Mouse (Mus musculus) CH12.LX (cell line): ENCODE data around the gene Tymp. TPM values are rescaled to one million over a fixed set of nuclear protein-coding genes. Genes with fewer than 3 reads are reported as not detected.

ENCODE experiments used
- DNase-seq: peaks from one replicate; pipeline ENCODE4 v3.0.0-alpha.2; 2013; ENCODE audit errors: extremely low read depth
- H3K27ac ChIP-seq: 2 replicates; pipeline ENCODE4 v1.5.1; 2012; ENCODE audit warnings: low read depth, mild to moderate bottlenecking, control low read depth, moderate library complexity; ENCODE audit not compliant: insufficient read depth
- H3K27me3 ChIP-seq: replicated peaks from 2 replicates; pipeline ENCODE3; 2012; ENCODE audit warnings: inconsistent platforms
- H3K36me3 ChIP-seq, 2 experiments: replicated peaks in 1 of 2; 2 replicates each; pipeline versions ENCODE3 to v1.6.1; 2012; ENCODE audit warnings: inconsistent platforms in 1 of 2, low read length in 1 of 2, mild to moderate bottlenecking in 1 of 2, mixed read lengths in 1 of 2, moderate library complexity in 1 of 2; ENCODE audit not compliant: control insufficient read depth in 1 of 2, insufficient read depth in 1 of 2
- H3K4me1 ChIP-seq, 2 experiments: 2 replicates each; pipeline ENCODE4 v1.6.1; 2012; ENCODE audit warnings: inconsistent platforms in 1 of 2, moderate library complexity in 1 of 2; ENCODE audit not compliant: insufficient read depth in 2 of 2, control insufficient read depth in 1 of 2
- H3K4me2 ChIP-seq: 2 replicates; pipeline ENCODE4 v1.6.1; 2012; ENCODE audit warnings: low read depth, mild to moderate bottlenecking, control low read depth; ENCODE audit not compliant: poor library complexity, insufficient read depth, severe bottlenecking
- H3K4me3 ChIP-seq, 3 experiments: fragments of 150-350 bp in 1 of 3; sonication (generic) in 1 of 3; replicated peaks in 1 of 3; 2 replicates each; pipeline versions ENCODE3 to v1.5.1; 2011 to 2012; ENCODE audit warnings: low read depth in 2 of 3, low read length in 2 of 3, mild to moderate bottlenecking in 2 of 3, moderate library complexity in 2 of 3, control low read depth in 1 of 3, improper control_type of control experiment in 1 of 3, inconsistent platforms in 1 of 3, mixed read lengths in 1 of 3; ENCODE audit not compliant: poor library complexity in 1 of 3
- H3K79me2 ChIP-seq: replicated peaks from 2 replicates; pipeline ENCODE4 v1.6.1; 2012; ENCODE audit warnings: mild to moderate bottlenecking, moderate library complexity; ENCODE audit not compliant: control insufficient read depth, poor library complexity, insufficient read depth, severe bottlenecking; ENCODE audit errors: extremely low read depth
- H3K9ac ChIP-seq: 2 replicates; pipeline ENCODE4 v1.6.1; 2012; ENCODE audit warnings: low read depth, mild to moderate bottlenecking, control low read depth, moderate library complexity; ENCODE audit not compliant: insufficient read depth
- H3K9me3 ChIP-seq: replicated peaks from 2 replicates; pipeline ENCODE3; 2012; ENCODE audit warnings: low read length, inconsistent platforms, mixed read lengths
- CHD1 ChIP-seq: IDR thresholded peaks from 2 replicates; pipeline ENCODE4 v1.6.1; 2012; ENCODE audit warnings: low read depth, low read length, improper control_type of control experiment, inconsistent platforms
- GABPA ChIP-seq: IDR thresholded peaks from 2 replicates; pipeline ENCODE4 v1.6.1; 2012; ENCODE audit warnings: low read depth, low read length, improper control_type of control experiment, inconsistent platforms; ENCODE audit not compliant: insufficient replicate concordance
- HCFC1 ChIP-seq: IDR thresholded peaks from 2 replicates; pipeline ENCODE4 v1.6.1; 2012; ENCODE audit warnings: low read depth, mild to moderate bottlenecking, inconsistent platforms, low read length, improper control_type of control experiment
- IRF4 ChIP-seq: IDR thresholded peaks from 2 replicates; pipeline ENCODE4 v1.6.1; 2014; ENCODE audit warnings: low read depth, mild to moderate bottlenecking, inconsistent platforms, low read length, improper control_type of control experiment
- JUN ChIP-seq: IDR thresholded peaks from 2 replicates; pipeline ENCODE4 v1.6.1; 2011; ENCODE audit warnings: low read depth, mild to moderate bottlenecking, low read length, improper control_type of control experiment, moderate library complexity; ENCODE audit not compliant: insufficient read depth
- JUND ChIP-seq: conservative IDR thresholded peaks from 2 replicates; pipeline ENCODE4 v1.6.1; 2011; ENCODE audit warnings: low read depth, low read length, improper control_type of control experiment
- KAT2A ChIP-seq: IDR thresholded peaks from 2 replicates; pipeline ENCODE4 v1.6.1; 2012; ENCODE audit warnings: low read length, improper control_type of control experiment, inconsistent platforms; ENCODE audit not compliant: insufficient replicate concordance
- MAFK ChIP-seq: IDR thresholded peaks from 2 replicates; pipeline ENCODE4 v1.6.1; 2011; ENCODE audit warnings: low read length, improper control_type of control experiment; ENCODE audit not compliant: insufficient replicate concordance
- MAZ ChIP-seq: IDR thresholded peaks from 2 replicates; pipeline ENCODE4 v1.6.1; 2012; ENCODE audit warnings: low read depth, mild to moderate bottlenecking, inconsistent platforms, low read length, improper control_type of control experiment, moderate library complexity
- MYC ChIP-seq: IDR thresholded peaks from 2 replicates; pipeline ENCODE4 v1.6.1; 2011; ENCODE audit warnings: low read depth, mild to moderate bottlenecking, improper control_type of control experiment, low read length
- NELFE ChIP-seq: IDR thresholded peaks from 2 replicates; pipeline ENCODE4 v1.6.1; 2011; ENCODE audit warnings: low read depth, low read length, improper control_type of control experiment
- NRF1 ChIP-seq: IDR thresholded peaks from 2 replicates; pipeline ENCODE4 v1.6.1; 2014; ENCODE audit warnings: low read depth, mild to moderate bottlenecking, inconsistent platforms, low read length, improper control_type of control experiment, moderate library complexity
- PAX5 ChIP-seq: IDR thresholded peaks from 2 replicates; pipeline ENCODE4 v1.6.1; 2012; ENCODE audit warnings: low read length, inconsistent platforms, mixed read lengths
- RAD21 ChIP-seq: IDR thresholded peaks from 2 replicates; pipeline ENCODE4 v1.6.1; 2011; ENCODE audit warnings: low read depth, mild to moderate bottlenecking, low read length, improper control_type of control experiment, moderate library complexity
- SIN3A ChIP-seq: IDR thresholded peaks from 2 replicates; pipeline ENCODE4 v1.6.1; 2012; ENCODE audit warnings: low read length, improper control_type of control experiment, inconsistent platforms
- SMC3 ChIP-seq: IDR thresholded peaks from 2 replicates; pipeline ENCODE4 v1.6.1; 2011; ENCODE audit warnings: low read depth, low read length, improper control_type of control experiment
- TBP ChIP-seq: conservative IDR thresholded peaks from 2 replicates; pipeline ENCODE4 v1.6.1; 2011; ENCODE audit warnings: low read depth, low read length, improper control_type of control experiment
- TCF12 ChIP-seq: IDR thresholded peaks from 2 replicates; pipeline ENCODE4 v1.6.1; 2014; ENCODE audit warnings: low read depth, mild to moderate bottlenecking, inconsistent platforms, low read length, improper control_type of control experiment
- USF1 ChIP-seq: IDR thresholded peaks from 2 replicates; pipeline ENCODE4 v1.6.1; 2014; ENCODE audit warnings: low read depth, mild to moderate bottlenecking, inconsistent platforms, low read length, improper control_type of control experiment
- USF2 ChIP-seq: conservative IDR thresholded peaks from 2 replicates; pipeline ENCODE4 v1.6.1; 2011; ENCODE audit warnings: low read depth, low read length, improper control_type of control experiment
- ZKSCAN1 ChIP-seq: IDR thresholded peaks from 2 replicates; pipeline ENCODE4 v1.6.1; 2012; ENCODE audit warnings: low read depth, inconsistent platforms, low read length, improper control_type of control experiment, borderline replicate concordance
- ZMIZ1 ChIP-seq: IDR thresholded peaks from 2 replicates; pipeline ENCODE4 v1.6.1; 2012; ENCODE audit warnings: low read depth, mild to moderate bottlenecking, inconsistent platforms, low read length, improper control_type of control experiment
- ZNF384 ChIP-seq: IDR thresholded peaks from 2 replicates; pipeline ENCODE4 v1.6.1; 2012; ENCODE audit warnings: low read depth, low read length, improper control_type of control experiment, inconsistent platforms
- dilution Hi-C: fragments of 300-500 bp; cut with MboI; formaldehyde crosslinking; loops from 2 replicates; pipeline ENCODE4 v1.14.3; 2020; ENCODE audit warnings: low sequenced_read_pairs; ENCODE audit not compliant: extremely low pct_unique_long_range_greater_than_20kb, extremely low pct_ligation_motif_present
- in situ Hi-C: fragments of 300-500 bp; cut with MboI; formaldehyde crosslinking; loops from 3 replicates; pipeline ENCODE4 v1.14.3; 2019; ENCODE audit warnings: low sequenced_read_pairs, low pct_ligation_motif_present, low pct_unique_long_range_greater_than_20kb, mixed read lengths
- polyA plus RNA-seq: library from polyadenylated mRNA; unstranded; fragments of >175 nt; gene quantifications from 2 replicates; pipeline ENCODE4 v1.2.1, GENCODE M21; 2012; ENCODE audit warnings: low read depth; ENCODE audit not compliant: insufficient read length
- total RNA-seq, 2 experiments: library from RNA; depleted of rRNA; stranded (reverse); fragments of 300-350 nt in 1 of 2; fragments of >200 nt in 1 of 2; gene quantifications; 2 replicates each; pipeline ENCODE4 v1.2.3; 2012 to 2014

Tymp gene
- total RNA-seq (2012; rRNA removed) (1.1 and 1.4 TPM in 2 replicates), total RNA-seq (2014; rRNA removed) (2.3 and 2.4 TPM in 2 replicates), polyA plus RNA-seq (1.1 and 1.5 TPM in 2 replicates)

- dilution Hi-C loops, result no loop called here
Observed at GRCm38 (mm10) chr15:89376957-89377356, at the start of gene Tymp. Tymp (minus strand) TSS chr15:89377039.

GRCm38 (mm10) chr15:89425711-89426121, 48.9 kb upstream of the Tymp start, which contains the start of gene Cpt1b:
Cpt1b (minus strand) TSS chr15:89425863.
- H3K36me3 ChIP-seq, result peaks cover 32 to 69% of the 10 kb centered on the region in 2 experiments
- in situ Hi-C loops, result loop anchor here (10.0 kb wide), 1 partner anchor 351 kb away; the partner anchor contains the start of gene Trabd
- dilution Hi-C loops, result no loop called here
- H3K9me3 ChIP-seq, result no peaks in the 10 kb centered on the region
- TF ChIP-seq TBP (no peak), JUN (no peak), CHD1 (no peak), RAD21 (no peak), ZMIZ1 (no peak), ZNF384 (no peak), HCFC1 (no peak), MAZ (no peak), NELFE (no peak), TCF12 (no peak), SMC3 (no peak), USF1 (no peak), SIN3A (no peak), PAX5 (no peak), IRF4 (no peak)
- H3K9ac ChIP-seq, result no peak within 1 kb of the TSS
- H3K27ac ChIP-seq, result no peak within 1 kb of the TSS
- no peaks in the 10 kb centered on the region for H3K27me3 ChIP-seq
- H3K4me1 ChIP-seq, result peaks cover 0 to 6% of the 10 kb centered on the region in 2 experiments; a peak in 2 of 4 replicates
- H3K4me2 ChIP-seq, result no peak within 1 kb of the TSS
- no peak for DNase-seq
- H3K79me2 ChIP-seq, result peaks cover 8% of the 10 kb centered on the region; the same call in 1 of the 2 replicates
- H3K4me3 ChIP-seq, result no peak within 1 kb of the TSS

More at GRCm38 (mm10) chr15:89376957-89377356, at the start of gene Tymp:
- Histone ChIP-seq H3K4me3 (no peak within 1 kb of the TSS), H3K9me3 (peaks cover 13% of the 10 kb centered on the region), H3K4me1 (peaks cover 0 to 21% of the 10 kb centered on the region in 2 experiments; a peak in 2 of 4 replicates), H3K27ac (no peak within 1 kb of the TSS), H3K9ac (no peak within 1 kb of the TSS), H3K36me3 (peaks cover 7 to 9% of the 10 kb centered on the region in 2 experiments), H3K27me3 (peaks cover 2% of the 10 kb centered on the region), H3K79me2 (no peaks in the 10 kb centered on the region), H3K4me2 (no peak within 1 kb of the TSS)
- TF ChIP-seq TBP (no peak), GABPA (no peak), MAFK (no peak), ZKSCAN1 (no peak), NRF1 (no peak), MYC (no peak), CHD1 (no peak), KAT2A (no peak), JUND (no peak), USF2 (no peak)
- in situ Hi-C loops, result no loop called here
- DNase-seq, result no peak
